Comparison of ENCODE assay signal across 24 mouse cellular contexts in the genomic region with DNA sequence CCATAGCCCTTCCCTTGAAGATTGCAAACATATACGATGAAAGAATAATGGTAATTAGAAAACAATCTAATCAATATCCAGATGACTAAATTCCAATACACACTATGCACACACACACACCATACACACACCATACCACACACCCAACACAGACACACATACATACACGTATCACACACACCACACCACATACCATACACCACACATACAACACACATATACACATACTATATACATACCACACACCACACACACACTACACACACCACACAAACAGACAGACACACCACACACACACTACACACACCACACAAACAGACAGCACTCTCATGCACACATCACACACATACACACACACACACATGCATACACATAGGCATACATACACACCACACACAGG.
DNase-seq lines count a peak whose midpoint lies in the region; ATAC-seq lines count a peak whose summit lies in the region.
"Had no signal": no experiment of that assay in that cellular context is flagged by ENCODE, and none has a peak within 500 bp of the region (broad histone marks: within the 10 kb centered on the region; RNA-seq: fewer than 3 reads in every experiment).

No protein-coding gene starts in this region.

- WGBS in embryonic facial prominence, embryonic 11.5 days: 81% methylated on average over 2 of the region's 2 CpGs
- 90% methylated on average over 2 of the region's 2 CpGs for WGBS in embryonic facial prominence, embryonic 10.5 days
- 79% methylated on average over 2 of the region's 2 CpGs for WGBS in midbrain, embryonic 12.5 days
- 87% methylated on average over 2 of the region's 2 CpGs for WGBS in midbrain, embryonic 11.5 days
- 93% methylated on average over 2 of the region's 2 CpGs for WGBS in midbrain, embryonic 14.5 days

- H3K27ac ChIP-seq in embryonic facial prominence, embryonic 11.5 days (replicated peaks; ENCODE audit: low read depth, low read length): no peak overlapping the region
- H3K27ac ChIP-seq in embryonic facial prominence, embryonic 10.5 days (replicated peaks): no peak overlapping the region
- H3K27ac ChIP-seq in midbrain, embryonic 12.5 days (replicated peaks): no peak overlapping the region
- no peak overlapping the region for H3K27ac ChIP-seq in midbrain, embryonic 11.5 days (ENCODE audit: low read depth, low read length)
- H3K27ac ChIP-seq in midbrain, embryonic 14.5 days (replicated peaks; ENCODE audit: low read depth, low read length): no peak overlapping the region
- H3K27ac ChIP-seq: hindbrain, embryonic 15.5 days; liver, embryonic 15.5 days; lung, embryonic 15.5 days; neural tube, embryonic 15.5 days had no signal

- H3K9me3 ChIP-seq in embryonic facial prominence, embryonic 11.5 days (replicated peaks; ENCODE audit: control insufficient read depth, low read length): no peaks in the 10 kb centered on the region
- no peaks in the 10 kb centered on the region for H3K9me3 ChIP-seq in embryonic facial prominence, embryonic 10.5 days
- H3K9me3 ChIP-seq in midbrain, embryonic 12.5 days: no peaks in the 10 kb centered on the region
- H3K9me3 ChIP-seq in midbrain, embryonic 11.5 days (ENCODE audit: control insufficient read depth, low read length): no peaks in the 10 kb centered on the region
- no peaks in the 10 kb centered on the region for H3K9me3 ChIP-seq in midbrain, embryonic 14.5 days (ENCODE audit: control insufficient read depth, low read length)
- H3K9me3 ChIP-seq: hindbrain, embryonic 15.5 days; liver, embryonic 15.5 days; lung, embryonic 15.5 days; neural tube, embryonic 15.5 days had no signal

- H3K9ac ChIP-seq in embryonic facial prominence, embryonic 11.5 days (replicated peaks; ENCODE audit: low read length): no peak overlapping the region
- H3K9ac ChIP-seq in midbrain, embryonic 12.5 days (replicated peaks): no peak overlapping the region
- H3K9ac ChIP-seq in midbrain, embryonic 11.5 days (ENCODE audit: low read length): no peak overlapping the region
- H3K9ac ChIP-seq in midbrain, embryonic 14.5 days (replicated peaks; ENCODE audit: low read length): no peak overlapping the region
- H3K9ac ChIP-seq: hindbrain, embryonic 15.5 days; liver, embryonic 15.5 days; lung, embryonic 15.5 days; neural tube, embryonic 15.5 days had no signal

- intact Hi-C loops in left cerebral cortex, postnatal 10 days (cut with DNase I): no loop called here

- H3K36me3 ChIP-seq in embryonic facial prominence, embryonic 11.5 days (replicated peaks; ENCODE audit: control insufficient read depth, insufficient read depth, low read depth, low read length): no peaks in the 10 kb centered on the region
- no peaks in the 10 kb centered on the region for H3K36me3 ChIP-seq in embryonic facial prominence, embryonic 10.5 days (replicated peaks)
- no peaks in the 10 kb centered on the region for H3K36me3 ChIP-seq in midbrain, embryonic 12.5 days
- H3K36me3 ChIP-seq in midbrain, embryonic 11.5 days (ENCODE audit: control insufficient read depth, insufficient read depth, low read length): no peaks in the 10 kb centered on the region
- H3K36me3 ChIP-seq in midbrain, embryonic 14.5 days (ENCODE audit: control insufficient read depth, insufficient read depth, low read length): no peaks in the 10 kb centered on the region
- H3K36me3 ChIP-seq: hindbrain, embryonic 15.5 days; liver, embryonic 15.5 days; lung, embryonic 15.5 days; neural tube, embryonic 15.5 days had no signal

- H3K4me3 ChIP-seq in embryonic facial prominence, embryonic 11.5 days (ENCODE audit: low read depth, low read length): no peak overlapping the region
- no peak overlapping the region for H3K4me3 ChIP-seq in embryonic facial prominence, embryonic 10.5 days
- no peak overlapping the region for H3K4me3 ChIP-seq in midbrain, embryonic 12.5 days
- no peak overlapping the region for H3K4me3 ChIP-seq in midbrain, embryonic 11.5 days (ENCODE audit: low read depth, low read length)
- no peak overlapping the region for H3K4me3 ChIP-seq in midbrain, embryonic 14.5 days (replicated peaks; ENCODE audit: low read depth, low read length)
- H3K4me3 ChIP-seq: gastrocnemius, adult 2 months; hindbrain, embryonic 15.5 days; layer of hippocampus, adult 2 months; liver, embryonic 15.5 days; lung, embryonic 15.5 days; neural tube, embryonic 15.5 days had no signal

- H3K4me2 ChIP-seq in embryonic facial prominence, embryonic 11.5 days (ENCODE audit: low read depth, low read length): no peak overlapping the region
- H3K4me2 ChIP-seq in midbrain, embryonic 12.5 days (replicated peaks): no peak overlapping the region
- H3K4me2 ChIP-seq in midbrain, embryonic 11.5 days: no peak overlapping the region
- H3K4me2 ChIP-seq in midbrain, embryonic 14.5 days (ENCODE audit: low read length): no peak overlapping the region
- H3K4me2 ChIP-seq: hindbrain, embryonic 15.5 days; liver, embryonic 15.5 days; lung, embryonic 15.5 days; neural tube, embryonic 15.5 days had no signal

- ATAC-seq in embryonic facial prominence, embryonic 11.5 days (replicated peaks; ENCODE audit: insufficient number of reproducible peaks, low FRiP score, low TSS enrichment, low read depth): peak; percentile 75; the same call in 1 of the 2 replicates
- ATAC-seq in midbrain, embryonic 12.5 days (ENCODE audit: low FRiP score, low read depth): peak; percentile 38; the same call in 1 of the 2 replicates
- no peak for ATAC-seq in midbrain, embryonic 11.5 days (ENCODE audit: low FRiP score)
- ATAC-seq in midbrain, embryonic 14.5 days (ENCODE audit: low FRiP score, low TSS enrichment): peak; percentile 22; the same call in 1 of the 2 replicates
- ATAC-seq: activated CD4-positive, CD25-positive, alpha-beta regulatory T cell, adult 4 months had no signal

- DNase-seq in embryonic facial prominence, embryonic 11.5 days (ENCODE audit: low spot score): no peak
- DNase-seq in embryonic facial prominence, embryonic 10.5 days (ENCODE audit: low spot score): no peak
- no peak for DNase-seq in midbrain, embryonic 11.5 days (ENCODE audit: low spot score, missing footprints)
- DNase-seq in midbrain, embryonic 14.5 days: no peak
- DNase-seq in kidney, adult 18-20 months: no peak
- DNase-seq in left cerebral cortex, postnatal 10 days (ENCODE audit: extremely low spot score in 1 of 2, low spot score in 2 of 2): no peak
- DNase-seq: adrenal gland, adult 8-10 months; heart, postnatal 4 days; kidney, adult 8-10 months; kidney, postnatal 14 days; layer of hippocampus, postnatal 36 days; liver; lung, postnatal 4 days; right cerebral cortex, adult 18-20 months; right cerebral cortex, postnatal 4 days; thymus, postnatal 14 days had no signal

- H3K27me3 ChIP-seq in embryonic facial prominence, embryonic 11.5 days (ENCODE audit: control insufficient read depth, insufficient read depth, low read length): no peaks in the 10 kb centered on the region
- H3K27me3 ChIP-seq in embryonic facial prominence, embryonic 10.5 days (replicated peaks; ENCODE audit: low read depth, poor library complexity, severe bottlenecking): no peaks in the 10 kb centered on the region
- H3K27me3 ChIP-seq in midbrain, embryonic 12.5 days: no peaks in the 10 kb centered on the region
- no peaks in the 10 kb centered on the region for H3K27me3 ChIP-seq in midbrain, embryonic 11.5 days (ENCODE audit: control insufficient read depth, insufficient read depth, low read length)
- H3K27me3 ChIP-seq in midbrain, embryonic 14.5 days (ENCODE audit: control insufficient read depth, insufficient read depth, low read length): no peaks in the 10 kb centered on the region
- H3K27me3 ChIP-seq: hindbrain, embryonic 15.5 days; liver, embryonic 15.5 days; lung, embryonic 15.5 days; neural tube, embryonic 15.5 days had no signal

- H3K4me1 ChIP-seq in embryonic facial prominence, embryonic 11.5 days (ENCODE audit: control insufficient read depth, insufficient read depth, low read length): no peaks in the 10 kb centered on the region; the same call in 1 of the 2 replicates
- peaks cover 13% of the 10 kb centered on the region for H3K4me1 ChIP-seq in embryonic facial prominence, embryonic 10.5 days
- peaks cover 3% of the 10 kb centered on the region; the same call in 1 of the 2 replicates for H3K4me1 ChIP-seq in midbrain, embryonic 12.5 days
- no peaks in the 10 kb centered on the region for H3K4me1 ChIP-seq in midbrain, embryonic 11.5 days (ENCODE audit: control insufficient read depth, insufficient read depth, low read length)
- H3K4me1 ChIP-seq in midbrain, embryonic 14.5 days (ENCODE audit: control insufficient read depth, insufficient read depth, low read length): 0 out of 2 replicates have a peak, but pooled peaks cover 3% of the 10 kb centered on the region
- H3K4me1 ChIP-seq: liver, embryonic 15.5 days; lung, embryonic 15.5 days had no signal
